Mouse (Mus musculus): ENCODE data around the gene Flad1. TPM values are rescaled to one million over a fixed set of nuclear protein-coding genes. Genes with fewer than 3 reads are reported as not detected.

Flad1 gene
- total RNA-seq, 4 experiments from 2014 or later = 55.5 to 71.8 (median 67.9) TPM

Other genes starting within 250 kb of the Flad1 start
- gene Clk2, start 247.1 kb downstream of the Flad1 start, total RNA-seq (2022) = 10 to 100 TPM; 14.6 to 19.3 (median 17.2) TPM
- 10 to 100 TPM; 49.4 to 57.8 (median 53.3) TPM for gene Scamp3, start 234.4 kb downstream of the Flad1 start, total RNA-seq (2022)
- gene Fam189b, start 228.7 kb downstream of the Flad1 start, total RNA-seq (2022) = 1 to 10 TPM; 2.6 to 4.8 (median 4.3) TPM
- 10 to 100 TPM; 17.0 to 19.8 (median 17.9) TPM for gene Gba, start 208.9 kb downstream of the Flad1 start, total RNA-seq (2022)
- 1 to 10 TPM; 3.2 to 9.8 (median 4.0) TPM for gene Thbs3, start 196.7 kb downstream of the Flad1 start, total RNA-seq (2022)
- gene Mtx1, start 184.8 kb downstream of the Flad1 start, total RNA-seq (2022) = 10 to 100 TPM; 56.4 to 63.5 (median 59.5) TPM
- under 1 TPM in 3 of 4 experiments, not detected in 1; 0.13 to 0.63 (median 0.49) TPM for gene Muc1, start 182.8 kb downstream of the Flad1 start, total RNA-seq (2022)
- gene Krtcap2, start 165.9 kb downstream of the Flad1 start, total RNA-seq (2022) = 100 to 1,000 TPM in 1 of 4 experiments, 10 to 100 TPM in 3; 87.0 to 108 (median 89.4) TPM
- gene Trim46, start 165.6 kb downstream of the Flad1 start, total RNA-seq (2022) = under 1 TPM; 0.34 to 0.87 (median 0.83) TPM
- 10 to 100 TPM; 49.1 to 65.7 (median 53.6) TPM for gene Dpm3, start 152.5 kb downstream of the Flad1 start, total RNA-seq (2022)
- 10 to 100 TPM; 16.6 to 27.0 (median 21.0) TPM for gene Slc50a1, start 141.3 kb downstream of the Flad1 start, total RNA-seq (2022)
- 10 to 100 TPM; 28.2 to 36.1 (median 32.6) TPM for gene Efna1, start 130.7 kb downstream of the Flad1 start, total RNA-seq (2022)
- gene Efna3, start 88.9 kb downstream of the Flad1 start, total RNA-seq (2022) = under 1 TPM in 1 of 4 experiments, not detected in 3; 0.11 TPM
- under 1 TPM in 3 of 4 experiments, not detected in 1; 0.19 to 0.34 (median 0.27) TPM for gene Efna4, start 73.8 kb downstream of the Flad1 start, total RNA-seq (2022)
- 10 to 100 TPM; 43.3 to 52.5 (median 48.6) TPM for gene Adam15, start 61.9 kb downstream of the Flad1 start, total RNA-seq (2022)
- gene Dcst2, start 49.9 kb downstream of the Flad1 start, total RNA-seq (2022) = not detected
- gene Dcst1, start 46.6 kb downstream of the Flad1 start, total RNA-seq (2022) = not detected
- 10 to 100 TPM; 19.6 to 23.2 (median 22.9) TPM for gene Zbtb7b, start 17.1 kb downstream of the Flad1 start, total RNA-seq (2022)
- gene Lenep, start 9.1 kb downstream of the Flad1 start, total RNA-seq (2022) = 1 to 10 TPM in 2 of 4 experiments, under 1 TPM in 1, not detected in 1; 0.75 to 1.5 (median 1.2) TPM
- gene Cks1b, start 6.5 kb upstream of the Flad1 start, total RNA-seq (2022) = 1 to 10 TPM; 3.8 to 5.4 (median 4.2) TPM
- gene Shc1, start 6.6 kb upstream of the Flad1 start, total RNA-seq (2022) = 10 to 100 TPM; 33.3 to 37.7 (median 36.5) TPM
- gene Pygo2, start 18.3 kb upstream of the Flad1 start, total RNA-seq (2022) = 10 to 100 TPM; 13.3 to 17.9 (median 14.9) TPM
- gene Pbxip1, start 24.8 kb upstream of the Flad1 start, total RNA-seq (2022) = 10 to 100 TPM; 67.8 to 74.7 (median 71.2) TPM
- gene Pmvk, start 42.7 kb upstream of the Flad1 start, total RNA-seq (2022) = 1 to 10 TPM; 5.5 to 8.6 (median 7.5) TPM
- gene Kcnn3, start 108.3 kb upstream of the Flad1 start, total RNA-seq (2022) = 1 to 10 TPM; 2.1 to 3.4 (median 2.4) TPM

All from heart, adult 8-10 months (tissue).